Mouse (Mus musculus): ENCODE data around the gene Atp5f1.

Gene Atp5f1

GRCm38 (mm10) chr3:105900716-105901115, 59.2 kb downstream of the Atp5f1 start:
- peak; percentile 27 for DNase-seq (ENCODE audit: low read depth, low spot score)

- no peak for DNase-seq (ENCODE audit: low read depth, low spot score)
Measured at GRCm38 (mm10) chr3:105900266-105900665, 59.6 kb downstream of the Atp5f1 start.

- peak; percentile 84 for DNase-seq (ENCODE audit: low read depth, low spot score)
Measured at GRCm38 (mm10) chr3:105899394-105900147, 60.3 kb downstream of the Atp5f1 start.

GRCm38 (mm10) chr3:105898861-105899260, 61.0 kb downstream of the Atp5f1 start:
- DNase-seq (ENCODE audit: low read depth, low spot score) = no peak

GRCm38 (mm10) chr3:105898325-105898724, 61.6 kb downstream of the Atp5f1 start:
- peak; percentile 81 for DNase-seq (ENCODE audit: low read depth, low spot score)

- no peak for DNase-seq (ENCODE audit: low read depth, low spot score)
Measured at GRCm38 (mm10) chr3:105896811-105897210, 63.1 kb downstream of the Atp5f1 start.

- DNase-seq (ENCODE audit: low read depth, low spot score) = peak; percentile 86
Measured at GRCm38 (mm10) chr3:105894601-105895592, 65.0 kb downstream of the Atp5f1 start.

- DNase-seq (ENCODE audit: low read depth, low spot score) = peak; percentile 91
Measured at GRCm38 (mm10) chr3:105893941-105894391, 65.9 kb downstream of the Atp5f1 start.

All from skeletal muscle tissue, adult 2 months (tissue).